Mouse (Mus musculus) cortical plate, adult 2 months (tissue): Measurements from ENCODE around the gene Olfr738. TPM values are rescaled to one million over a fixed set of nuclear protein-coding genes. Genes with fewer than 3 reads are reported as not detected.

Source experiments
- H3K27ac ChIP-seq: fragments of 200-500 bp; 2 replicates; pipeline ENCODE4 v1.5.1; 2012; ENCODE audit warnings: low read length, control low read depth, inconsistent platforms; ENCODE audit not compliant: insufficient read depth
- H3K4me1 ChIP-seq: fragments of 200-500 bp; 2 replicates; pipeline ENCODE4 v1.6.1; 2011; ENCODE audit warnings: low read length; ENCODE audit not compliant: control insufficient read depth, insufficient read depth
- H3K4me3 ChIP-seq: fragments of 200-500 bp; 2 replicates; pipeline ENCODE4 v1.5.1; 2011; ENCODE audit warnings: mild to moderate bottlenecking, low read length, control low read depth; ENCODE audit not compliant: insufficient read depth
- CTCF ChIP-seq: fragments of 200-500 bp; IDR thresholded peaks from 2 replicates; pipeline ENCODE4 v1.5.1; 2011; ENCODE audit warnings: mild to moderate bottlenecking, control low read depth, low read length; ENCODE audit not compliant: insufficient read depth; ENCODE audit errors: extremely low read depth
- POLR2A ChIP-seq: fragments of 200-500 bp; IDR thresholded peaks from 2 replicates; pipeline ENCODE4 v1.6.1; 2011; ENCODE audit warnings: mild to moderate bottlenecking, low read length, control low read depth; ENCODE audit not compliant: insufficient read depth; ENCODE audit errors: extremely low read depth
- polyA plus RNA-seq: library from polyadenylated mRNA; depleted of rRNA; stranded (reverse); fragments of >200 nt; gene quantifications from 2 replicates; pipeline ENCODE4 v1.2.3, GENCODE M21; 2012; rRNA removed

The Olfr738 gene
- polyA plus RNA-seq = not detected in 2 replicates

GRCm38 (mm10) chr14:50407268-50407667 lies at the start of gene Olfr738:
Gene Olfr738, plus strand, starts transcription at chr14:50407568.
- no peak for TF ChIP-seq POLR2A
- no peak within 1 kb of the TSS for H3K4me3 ChIP-seq
- no peak within 1 kb of the TSS for H3K27ac ChIP-seq
- H3K4me1 ChIP-seq = no peaks in the 10 kb centered on the region

DNA sequence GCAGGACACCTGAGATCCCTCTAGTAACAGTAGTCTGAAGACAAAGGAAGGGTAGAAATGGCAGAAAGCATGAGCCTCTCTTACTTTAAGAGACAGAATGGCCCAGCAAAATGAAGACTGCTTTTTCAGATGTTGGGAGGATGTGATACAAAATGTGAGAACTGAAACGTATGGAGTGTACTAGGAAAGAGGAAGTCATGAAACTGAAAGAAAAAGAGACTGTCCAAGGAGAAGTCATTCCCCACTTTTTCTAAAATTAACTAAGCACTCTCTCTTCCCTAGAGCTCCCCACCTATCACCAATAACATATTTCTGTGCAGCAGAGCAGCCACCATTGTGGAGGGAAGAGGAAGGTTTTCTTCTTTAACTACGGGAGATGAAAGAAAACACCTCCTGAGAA lies 49.8 kb upstream of the Olfr738 start, which contains the start of gene Tlr11:
Gene Tlr11 (plus strand): TSS at position 322 of the 400 bp plus-strand sequence.
- no peak within 1 kb of the TSS for H3K4me3 ChIP-seq
- H3K4me1 ChIP-seq = no peaks in the 10 kb centered on the region
- TF ChIP-seq CTCF = no peak
- TF ChIP-seq POLR2A = no peak
- H3K27ac ChIP-seq = no peak within 1 kb of the TSS

GRCm38 (mm10) chr14:50360480-50360879 lies 46.9 kb upstream of the Olfr738 start:
- Histone ChIP-seq H3K27ac (no peak overlapping the region), H3K4me3 (no peak overlapping the region), H3K4me1 (no peaks in the 10 kb centered on the region)
- TF ChIP-seq POLR2A (no peak), CTCF (no peak)

DNA sequence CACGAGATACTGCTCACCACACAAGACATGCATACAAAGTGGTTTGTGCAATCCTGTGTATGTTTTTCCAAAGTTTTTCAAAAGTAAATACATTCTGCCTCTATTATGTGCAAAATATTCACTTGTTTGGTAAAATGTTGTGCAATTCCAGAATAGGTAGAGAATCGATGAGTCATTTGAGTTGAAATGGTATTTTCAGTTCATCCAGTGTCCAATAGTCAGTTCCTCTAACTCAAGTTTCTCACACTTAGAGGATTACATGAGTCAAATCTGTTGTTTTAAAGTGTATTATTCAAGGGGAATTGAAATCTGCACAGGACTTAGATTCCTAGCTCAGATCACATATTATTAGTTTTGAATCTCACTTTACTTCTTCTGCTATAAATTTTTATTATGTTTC lies 43.8 kb upstream of the Olfr738 start:
- no peak overlapping the region for H3K27ac ChIP-seq
- H3K4me1 ChIP-seq = no peaks in the 10 kb centered on the region
- TF ChIP-seq CTCF (no peak), POLR2A (no peak)
- no peak overlapping the region for H3K4me3 ChIP-seq

- no peak within 1 kb of the TSS for H3K4me3 ChIP-seq
- no peak within 1 kb of the TSS for H3K27ac ChIP-seq
- TF ChIP-seq CTCF (no peak), POLR2A (no peak)
- no peaks in the 10 kb centered on the region for H3K4me1 ChIP-seq
Measured at GRCm38 (mm10) chr14:50380863-50381262, 26.5 kb upstream of the Olfr738 start, which contains the start of gene Olfr736. Gene Olfr736, plus strand, starts transcription at chr14:50381163.

DNA sequence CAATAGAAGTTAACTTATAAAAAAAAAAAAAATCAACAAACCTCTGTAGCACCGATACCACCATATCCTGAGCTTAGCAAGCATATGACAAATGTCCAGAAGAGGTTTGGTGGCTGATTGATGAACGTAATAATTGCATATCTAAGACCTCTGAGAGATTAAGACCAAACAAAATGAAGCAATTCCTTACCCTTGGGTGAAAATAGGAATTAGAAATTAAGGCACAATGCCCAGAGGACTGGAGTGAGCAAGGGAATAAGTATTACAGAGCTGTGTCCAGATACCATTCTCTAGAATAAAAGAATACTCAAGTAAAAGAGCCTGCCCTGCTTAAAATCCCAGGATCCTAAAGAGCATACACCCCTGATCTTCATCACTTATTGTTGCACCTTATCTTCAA lies 11.0 kb downstream of the Olfr738 start, which contains the start of gene Olfr739:
Gene Olfr739 (plus strand): TSS at position 301 of the 400 bp plus-strand sequence.
- Histone ChIP-seq H3K4me3 (no peak within 1 kb of the TSS), H3K4me1 (no peaks in the 10 kb centered on the region), H3K27ac (no peak within 1 kb of the TSS)
- TF ChIP-seq POLR2A = no peak

GRCm38 (mm10) chr14:50445245-50445644 lies 37.9 kb downstream of the Olfr738 start, which contains the start of gene Olfr740:
Gene Olfr740, plus strand, starts transcription at chr14:50445545.
- H3K4me1 ChIP-seq = no peaks in the 10 kb centered on the region
- no peak within 1 kb of the TSS for H3K4me3 ChIP-seq
- TF ChIP-seq POLR2A (no peak), CTCF (no peak)
- no peak within 1 kb of the TSS for H3K27ac ChIP-seq

Other genes with a start within 250 kb of the Olfr738 start
- gene Olfr730, start 219.4 kb upstream of the Olfr738 start, polyA plus RNA-seq = not detected in 2 replicates
- not detected in 2 replicates for gene Olfr731, start 165.7 kb upstream of the Olfr738 start, polyA plus RNA-seq
- not detected in 2 replicates for gene Olfr732, start 123.4 kb upstream of the Olfr738 start, polyA plus RNA-seq
- not detected in 2 replicates for gene Olfr733, start 106.0 kb upstream of the Olfr738 start, polyA plus RNA-seq
- not detected in 2 replicates for gene Olfr734, start 80.8 kb upstream of the Olfr738 start, polyA plus RNA-seq
- not detected in 2 replicates for gene Olfr735, start 58.7 kb upstream of the Olfr738 start, polyA plus RNA-seq
- gene Tlr11, start 49.7 kb upstream of the Olfr738 start, polyA plus RNA-seq = not detected in 2 replicates
- gene Olfr736, start 26.4 kb upstream of the Olfr738 start, polyA plus RNA-seq = not detected in 2 replicates
- gene Olfr739, start 11.1 kb downstream of the Olfr738 start, polyA plus RNA-seq = not detected in 2 replicates
- not detected in 2 replicates for gene Olfr740, start 38.0 kb downstream of the Olfr738 start, polyA plus RNA-seq
- gene Olfr741, start 65.2 kb downstream of the Olfr738 start, polyA plus RNA-seq = not detected in 2 replicates
- gene Olfr742, start 96.0 kb downstream of the Olfr738 start, polyA plus RNA-seq = not detected in 2 replicates
- gene Olfr743, start 114.3 kb downstream of the Olfr738 start, polyA plus RNA-seq = not detected in 2 replicates
- not detected in 2 replicates for gene Olfr744, start 207.3 kb downstream of the Olfr738 start, polyA plus RNA-seq
- gene Olfr745, start 231.8 kb downstream of the Olfr738 start, polyA plus RNA-seq = not detected in 2 replicates
- not detected in 2 replicates for gene Olfr746, start 239.5 kb downstream of the Olfr738 start, polyA plus RNA-seq